Mouse (Mus musculus) bone marrow, adult 2 months (tissue): ENCODE data around the gene Rbp1.

Experiments
- CTCF ChIP-seq: fragments of 200-500 bp; IDR thresholded peaks from 2 replicates; pipeline ENCODE4 v1.5.1; 2011; ENCODE audit warnings: low read length, control low read depth; ENCODE audit not compliant: control insufficient read depth, insufficient read depth
- POLR2A ChIP-seq: fragments of 200-500 bp; IDR thresholded peaks from 2 replicates; pipeline ENCODE4 v1.6.1; 2011; ENCODE audit warnings: low read depth, mild to moderate bottlenecking, control low read depth, low read length, borderline replicate concordance; ENCODE audit not compliant: control insufficient read depth

DNA sequence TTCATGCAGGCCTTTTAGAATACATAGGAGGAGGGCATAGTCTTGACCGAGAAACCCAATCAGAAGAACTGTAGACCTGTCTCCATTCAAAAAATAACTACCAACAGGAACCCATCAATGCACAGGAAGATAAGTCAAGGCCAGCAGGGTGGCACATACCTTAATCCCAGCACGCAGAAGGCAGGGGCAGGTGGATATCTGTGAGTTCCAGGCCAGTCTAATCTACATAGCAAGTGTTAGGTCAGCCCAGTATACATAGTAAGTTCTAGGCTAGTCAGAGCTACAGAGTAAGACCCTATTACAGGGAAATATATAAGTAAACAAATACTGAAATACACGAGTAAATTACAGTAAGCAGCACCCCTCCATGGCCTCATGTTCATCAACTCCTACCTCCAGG, 24.9 kb upstream of the Rbp1 start:
- TF ChIP-seq CTCF (no peak), POLR2A (no peak)
